Mouse (Mus musculus): ENCODE measurements around the gene Ikzf3.

- TF ChIP-seq CTCF (IDR thresholded peaks at IDR 0.05; ENCODE audit: borderline replicate concordance, extremely low read depth, insufficient read depth, insufficient read length) (no peak), POLR2A (IDR thresholded peaks at IDR 0.05; ENCODE audit: borderline replicate concordance, extremely low read depth, insufficient read depth, insufficient read length, poor library complexity, severe bottlenecking) (no peak)
Measured at GRCm38 (mm10) chr11:98563921-98564414, 18.1 kb upstream of the Ikzf3 start.

Measured in brain, embryonic 14.5 days (tissue).